Mouse (Mus musculus) neural tube, embryonic 13.5 days (tissue): ENCODE data around the gene Izumo2. TPM values are rescaled to one million over a fixed set of nuclear protein-coding genes. Genes with fewer than 3 reads are reported as not detected.

ENCODE experiments used
- ATAC-seq: fragments of 200-750 bp; cut with Nextera tagmentation; 2 replicates; pipeline ENCODE4 v1.8.0; 2017; ENCODE audit warnings: low read depth, mild to moderate bottlenecking, moderate TSS enrichment, moderate library complexity
- H3K27ac ChIP-seq: fragments of 300-500 bp; sonication (generic); replicated peaks from 2 replicates; pipeline ENCODE4 v1.5.1; 2015; ENCODE audit warnings: moderate library complexity, mild to moderate bottlenecking, inconsistent platforms
- H3K27me3 ChIP-seq: fragments of 300-500 bp; sonication (generic); 2 replicates; pipeline ENCODE4 v1.6.1; 2015; ENCODE audit warnings: mild to moderate bottlenecking, inconsistent platforms
- H3K36me3 ChIP-seq: fragments of 300-500 bp; sonication (generic); 2 replicates; pipeline ENCODE4 v1.6.1; 2015; ENCODE audit warnings: mild to moderate bottlenecking, inconsistent platforms
- H3K4me1 ChIP-seq: fragments of 300-500 bp; sonication (generic); replicated peaks from 2 replicates; pipeline ENCODE4 v1.6.1; 2015; ENCODE audit warnings: inconsistent platforms
- H3K4me2 ChIP-seq: fragments of 300-500 bp; sonication (generic); 2 replicates; pipeline ENCODE4 v1.6.1; 2015; ENCODE audit warnings: inconsistent platforms, mild to moderate bottlenecking, moderate library complexity
- H3K4me3 ChIP-seq: fragments of 300-500 bp; sonication (generic); 2 replicates; pipeline ENCODE4 v1.5.1; 2015; ENCODE audit warnings: mild to moderate bottlenecking, inconsistent platforms
- H3K9ac ChIP-seq: fragments of 300-500 bp; sonication (generic); 2 replicates; pipeline ENCODE4 v1.6.1; 2015; ENCODE audit warnings: moderate library complexity, mild to moderate bottlenecking, inconsistent platforms
- H3K9me3 ChIP-seq: fragments of 300-500 bp; sonication (generic); 2 replicates; pipeline ENCODE4 v1.6.1; 2016; ENCODE audit warnings: inconsistent platforms
- WGBS: fragments of 180-500 bp; shearing (Covaris S2); methylation state at CpG from one replicate; pipeline ENCODE4 v1.1.7; 2015; 5-methylcytosine and 5-hydroxymethylcytosine counted together
- polyA plus RNA-seq: library from polyadenylated mRNA; unstranded; fragments of >200 nt; fragmentation: Nextera tagmentation; extraction: Ambion mirVana; gene quantifications from 2 replicates; pipeline ENCODE4 v1.2.1, GENCODE M21; 2015

The Izumo2 gene
- polyA plus RNA-seq, 1 experiment from 2014 or later = not detected

- Histone ChIP-seq H3K27ac (no peak overlapping the region), H3K27me3 (peaks cover 20% of the 10 kb centered on the region), H3K9ac (no peak overlapping the region), H3K4me3 (no peak overlapping the region), H3K36me3 (no peaks in the 10 kb centered on the region), H3K9me3 (0 out of 2 replicates have a peak, but pooled peaks cover 3% of the 10 kb centered on the region), H3K4me1 (peaks cover 17% of the 10 kb centered on the region), H3K4me2 (no peak overlapping the region)
- 61% methylated on average over 6 of the region's 6 CpGs for WGBS
- ATAC-seq = no peak
These were observed 33.4 kb upstream of the Izumo2 start for GRCm38 (mm10) chr7:44675171-44675570.

DNA sequence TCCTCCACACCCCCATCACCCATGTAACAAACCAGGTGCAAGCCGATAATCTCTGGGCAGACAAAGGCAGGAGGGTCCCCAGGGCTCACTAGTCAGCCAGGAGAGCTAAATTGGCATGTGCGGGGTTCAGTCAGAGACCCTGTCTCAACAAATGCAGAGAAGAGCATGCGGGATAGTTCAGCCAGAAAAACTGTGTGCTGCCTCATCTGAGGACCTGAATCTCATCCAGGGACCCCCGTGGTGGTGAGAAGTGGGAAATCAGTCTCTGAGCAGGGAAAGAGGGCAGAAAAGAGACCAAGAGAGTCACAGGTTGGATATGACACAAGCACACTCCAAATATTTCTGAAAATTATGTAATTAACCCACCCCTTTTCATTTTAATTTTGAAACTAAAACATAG lies 32.4 kb upstream of the Izumo2 start:
- Histone ChIP-seq H3K4me1 (peaks cover 9% of the 10 kb centered on the region), H3K36me3 (no peaks in the 10 kb centered on the region), H3K4me2 (no peak overlapping the region), H3K9me3 (0 out of 2 replicates have a peak, but pooled peaks cover 3% of the 10 kb centered on the region), H3K27me3 (peaks cover 14% of the 10 kb centered on the region), H3K9ac (no peak overlapping the region), H3K4me3 (no peak overlapping the region), H3K27ac (no peak overlapping the region)
- 56% methylated on average over 4 of the region's 4 CpGs for WGBS
- no peak for ATAC-seq

GRCm38 (mm10) chr7:44676611-44677010 lies 31.9 kb upstream of the Izumo2 start:
- Histone ChIP-seq H3K4me2 (no peak overlapping the region), H3K27me3 (peaks cover 10% of the 10 kb centered on the region), H3K4me1 (peaks cover 5% of the 10 kb centered on the region), H3K36me3 (no peaks in the 10 kb centered on the region), H3K9ac (no peak overlapping the region), H3K27ac (no peak overlapping the region), H3K9me3 (0 out of 2 replicates have a peak, but pooled peaks cover 3% of the 10 kb centered on the region), H3K4me3 (no peak overlapping the region)
- ATAC-seq = no peak
- WGBS = 52% methylated on average over 2 of the region's 2 CpGs

DNA sequence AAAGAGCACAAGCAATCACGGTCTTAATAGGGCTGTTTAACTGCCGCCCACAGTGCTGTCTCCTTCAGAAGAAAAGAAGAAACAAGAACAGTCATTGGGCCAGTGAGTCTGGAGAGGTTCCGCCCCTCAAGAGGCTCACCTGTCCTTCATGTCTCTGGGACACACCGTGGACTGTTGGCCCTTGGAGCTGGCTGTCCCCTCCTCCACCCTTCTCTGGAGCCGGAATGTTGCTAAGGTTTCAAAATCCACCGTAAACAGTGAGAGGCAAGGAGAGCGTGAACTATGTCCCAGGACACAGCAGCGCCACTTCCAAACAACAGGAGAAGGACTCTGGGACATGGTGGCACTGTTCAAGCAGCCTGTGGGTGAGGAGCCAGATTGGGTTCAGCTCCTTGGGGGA lies 24.9 kb upstream of the Izumo2 start:
- Histone ChIP-seq H3K9ac (no peak overlapping the region), H3K4me1 (peaks cover 7% of the 10 kb centered on the region), H3K4me2 (no peak overlapping the region), H3K9me3 (no peaks in the 10 kb centered on the region), H3K36me3 (no peaks in the 10 kb centered on the region), H3K27me3 (no peaks in the 10 kb centered on the region), H3K27ac (no peak overlapping the region), H3K4me3 (no peak overlapping the region)
- ATAC-seq = no peak
- WGBS = 80% methylated on average over 8 of the region's 8 CpGs

DNA sequence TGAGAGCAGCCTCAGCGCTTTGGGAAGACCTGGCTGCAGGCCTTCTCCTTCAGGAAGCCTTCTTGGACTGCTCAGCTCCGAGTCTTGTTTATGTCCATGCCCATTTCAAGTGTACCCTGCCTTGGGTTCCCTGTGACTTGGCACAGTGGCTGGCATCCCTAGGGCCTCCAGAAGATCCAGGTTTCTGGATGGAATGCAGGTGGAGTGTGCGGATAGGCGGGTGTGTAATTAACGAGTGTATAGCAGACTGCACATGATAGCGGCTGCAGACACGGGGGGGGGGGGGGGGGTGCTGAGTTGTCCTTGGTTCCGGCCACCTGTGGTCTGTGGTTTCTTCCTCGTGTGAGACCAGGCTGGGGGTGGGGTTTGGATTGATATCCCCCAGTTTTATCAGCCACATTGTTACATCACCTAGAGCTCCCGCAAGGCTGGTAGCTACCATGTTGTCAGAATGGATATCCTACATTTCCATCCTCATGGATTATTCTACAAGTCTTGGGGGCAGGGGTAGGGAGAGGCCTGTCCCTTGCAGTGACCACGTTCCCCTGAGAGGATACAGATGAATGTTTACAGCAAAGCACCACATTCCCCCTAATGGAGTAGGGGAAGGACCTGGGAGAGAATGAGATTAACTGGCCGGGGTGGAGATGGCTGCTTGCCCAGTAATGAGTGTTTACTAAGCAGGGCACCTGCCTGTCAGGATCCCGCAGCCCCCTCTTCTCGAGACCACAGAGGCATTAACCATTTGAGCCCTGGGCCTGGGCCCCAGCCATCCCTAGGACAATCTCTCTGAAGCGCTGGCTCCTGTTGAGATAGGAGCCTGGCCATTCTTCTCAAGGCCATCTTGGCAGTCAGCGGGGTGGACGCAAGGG lies 22.8 kb upstream of the Izumo2 start:
- 66% methylated on average over 17 of the region's 17 CpGs for WGBS

DNA sequence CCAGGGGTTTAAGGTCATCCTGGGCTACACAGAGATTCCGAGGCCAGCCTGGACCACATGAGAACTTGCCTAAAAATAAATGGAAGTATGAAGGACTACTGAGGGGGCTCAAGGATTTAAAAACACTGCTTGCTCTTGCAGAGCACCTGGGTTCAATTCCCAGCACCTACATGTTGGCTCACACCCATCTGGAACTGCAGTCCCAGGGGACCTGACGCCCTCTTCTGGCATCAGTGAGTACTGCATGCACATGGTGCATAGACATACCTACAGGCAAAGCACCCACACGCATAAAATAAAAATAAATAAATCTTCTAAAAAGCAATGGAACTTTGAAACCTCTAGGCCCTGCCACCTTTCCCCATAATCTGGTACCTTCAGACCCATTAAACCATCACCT lies 19.7 kb upstream of the Izumo2 start:
- peaks cover 7% of the 10 kb centered on the region for H3K4me1 ChIP-seq
- no peaks in the 10 kb centered on the region for H3K36me3 ChIP-seq
- H3K4me3 ChIP-seq = no peak overlapping the region
- no peak overlapping the region for H3K27ac ChIP-seq
- H3K9me3 ChIP-seq = no peaks in the 10 kb centered on the region
- no peak overlapping the region for H3K4me2 ChIP-seq
- H3K9ac ChIP-seq = no peak overlapping the region
- ATAC-seq = no peak
- 77% methylated on average over 3 of the region's 3 CpGs for WGBS
- H3K27me3 ChIP-seq = no peaks in the 10 kb centered on the region

More for the DNA sequence above, 22.8 kb upstream of the Izumo2 start:
- Histone ChIP-seq H3K27ac (no peak overlapping the region; the same call in 1 of the 2 replicates), H3K4me2 (no peak overlapping the region), H3K36me3 (no peaks in the 10 kb centered on the region), H3K4me3 (no peak overlapping the region), H3K9me3 (no peaks in the 10 kb centered on the region), H3K9ac (no peak overlapping the region), H3K27me3 (no peaks in the 10 kb centered on the region), H3K4me1 (peaks cover 7% of the 10 kb centered on the region)
- peak; percentile 36; the same call in 1 of the 2 replicates for ATAC-seq

- 89% methylated on average over 7 of the region's 7 CpGs for WGBS
- H3K27ac ChIP-seq = no peak overlapping the region
- peaks cover 7% of the 10 kb centered on the region for H3K4me1 ChIP-seq
- H3K36me3 ChIP-seq = no peaks in the 10 kb centered on the region
- ATAC-seq = no peak
- no peaks in the 10 kb centered on the region for H3K27me3 ChIP-seq
- H3K4me2 ChIP-seq = no peak overlapping the region
- no peak overlapping the region for H3K4me3 ChIP-seq
- no peaks in the 10 kb centered on the region for H3K9me3 ChIP-seq
- H3K9ac ChIP-seq = no peak overlapping the region
These were observed 19.2 kb upstream of the Izumo2 start for GRCm38 (mm10) chr7:44689331-44689730.

GRCm38 (mm10) chr7:44693427-44694175 lies 14.9 kb upstream of the Izumo2 start:
- Histone ChIP-seq H3K27me3 (peaks cover 3% of the 10 kb centered on the region; the same call in 1 of the 2 replicates), H3K36me3 (no peaks in the 10 kb centered on the region), H3K4me1 (peaks cover 11% of the 10 kb centered on the region; the same call in 1 of the 2 replicates), H3K9ac (no peak overlapping the region), H3K9me3 (no peaks in the 10 kb centered on the region), H3K27ac (no peak overlapping the region), H3K4me2 (no peak overlapping the region), H3K4me3 (no peak overlapping the region)
- WGBS = 78% methylated on average over 10 of the region's 10 CpGs
- no peak for ATAC-seq

DNA sequence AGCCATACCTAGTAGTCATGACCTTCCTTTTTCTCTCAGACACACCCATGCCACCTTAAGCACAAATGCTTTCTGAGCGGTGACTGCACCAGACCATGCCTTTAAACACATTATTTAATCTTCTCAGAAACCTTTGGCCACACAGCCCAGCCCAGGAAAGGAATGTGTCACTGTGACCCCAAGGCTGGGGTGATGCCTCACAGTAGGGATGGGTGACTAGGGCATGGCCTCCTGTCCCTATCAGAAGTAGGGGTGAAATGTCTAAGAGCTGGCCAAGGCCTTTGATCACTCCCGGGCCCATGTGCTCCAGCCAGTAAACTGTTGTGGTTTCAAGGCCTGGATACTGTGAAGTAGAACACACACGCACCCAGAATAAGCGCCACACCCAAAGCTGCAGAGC lies 13.3 kb upstream of the Izumo2 start:
- WGBS = 93% methylated on average over 4 of the region's 4 CpGs
- Histone ChIP-seq H3K4me3 (no peak overlapping the region), H3K4me1 (peaks cover 11% of the 10 kb centered on the region; the same call in 1 of the 2 replicates), H3K36me3 (no peaks in the 10 kb centered on the region), H3K27ac (no peak overlapping the region), H3K9ac (no peak overlapping the region), H3K4me2 (no peak overlapping the region), H3K9me3 (no peaks in the 10 kb centered on the region), H3K27me3 (peaks cover 3% of the 10 kb centered on the region; the same call in 1 of the 2 replicates)
- no peak for ATAC-seq

- no peaks in the 10 kb centered on the region for H3K36me3 ChIP-seq
- 0 out of 2 replicates have a peak overlapping the region, but pooled peaks have one; percentile 41 for H3K9ac ChIP-seq
- no peak overlapping the region for H3K4me3 ChIP-seq
- no peak overlapping the region for H3K27ac ChIP-seq
- peak overlapping the region; percentile 3; the same call in 1 of the 2 replicates for H3K4me2 ChIP-seq
- WGBS = 18% methylated on average over 20 of the region's 20 CpGs
- H3K9me3 ChIP-seq = no peaks in the 10 kb centered on the region
- H3K4me1 ChIP-seq = peaks cover 11% of the 10 kb centered on the region; the same call in 1 of the 2 replicates
- peaks cover 3% of the 10 kb centered on the region; the same call in 1 of the 2 replicates for H3K27me3 ChIP-seq
- ATAC-seq = 0 out of 2 replicates have a peak, but pooled peaks have one; percentile 57
These were observed 11.3 kb upstream of the Izumo2 start for GRCm38 (mm10) chr7:44697191-44697710.

GRCm38 (mm10) chr7:44697980-44698379 lies 10.6 kb upstream of the Izumo2 start:
- Histone ChIP-seq H3K27me3 (peaks cover 3% of the 10 kb centered on the region; the same call in 1 of the 2 replicates), H3K9me3 (no peaks in the 10 kb centered on the region), H3K4me2 (no peak overlapping the region), H3K9ac (no peak overlapping the region), H3K36me3 (no peaks in the 10 kb centered on the region), H3K4me1 (peaks cover 11% of the 10 kb centered on the region; the same call in 1 of the 2 replicates), H3K27ac (no peak overlapping the region), H3K4me3 (no peak overlapping the region)
- no peak for ATAC-seq
- WGBS = 62% methylated on average over 7 of the region's 7 CpGs

GRCm38 (mm10) chr7:44701921-44702320 lies 6.6 kb upstream of the Izumo2 start:
- no peak overlapping the region for H3K9ac ChIP-seq
- peaks cover 9% of the 10 kb centered on the region; the same call in 1 of the 2 replicates for H3K4me1 ChIP-seq
- H3K27ac ChIP-seq = no peak overlapping the region
- 9% methylated on average over 5 of the region's 6 CpGs for whole genome bisulfite sequencing
- no peaks in the 10 kb centered on the region for H3K9me3 ChIP-seq
- H3K36me3 ChIP-seq = no peaks in the 10 kb centered on the region
- peak; percentile 59 for ATAC-seq
- H3K4me2 ChIP-seq = no peak overlapping the region
- no peaks in the 10 kb centered on the region; the same call in 1 of the 2 replicates for H3K27me3 ChIP-seq
- no peak overlapping the region for H3K4me3 ChIP-seq
